Mouse (Mus musculus): ENCODE data around the gene Ddx18.

The Ddx18 gene

DNA sequence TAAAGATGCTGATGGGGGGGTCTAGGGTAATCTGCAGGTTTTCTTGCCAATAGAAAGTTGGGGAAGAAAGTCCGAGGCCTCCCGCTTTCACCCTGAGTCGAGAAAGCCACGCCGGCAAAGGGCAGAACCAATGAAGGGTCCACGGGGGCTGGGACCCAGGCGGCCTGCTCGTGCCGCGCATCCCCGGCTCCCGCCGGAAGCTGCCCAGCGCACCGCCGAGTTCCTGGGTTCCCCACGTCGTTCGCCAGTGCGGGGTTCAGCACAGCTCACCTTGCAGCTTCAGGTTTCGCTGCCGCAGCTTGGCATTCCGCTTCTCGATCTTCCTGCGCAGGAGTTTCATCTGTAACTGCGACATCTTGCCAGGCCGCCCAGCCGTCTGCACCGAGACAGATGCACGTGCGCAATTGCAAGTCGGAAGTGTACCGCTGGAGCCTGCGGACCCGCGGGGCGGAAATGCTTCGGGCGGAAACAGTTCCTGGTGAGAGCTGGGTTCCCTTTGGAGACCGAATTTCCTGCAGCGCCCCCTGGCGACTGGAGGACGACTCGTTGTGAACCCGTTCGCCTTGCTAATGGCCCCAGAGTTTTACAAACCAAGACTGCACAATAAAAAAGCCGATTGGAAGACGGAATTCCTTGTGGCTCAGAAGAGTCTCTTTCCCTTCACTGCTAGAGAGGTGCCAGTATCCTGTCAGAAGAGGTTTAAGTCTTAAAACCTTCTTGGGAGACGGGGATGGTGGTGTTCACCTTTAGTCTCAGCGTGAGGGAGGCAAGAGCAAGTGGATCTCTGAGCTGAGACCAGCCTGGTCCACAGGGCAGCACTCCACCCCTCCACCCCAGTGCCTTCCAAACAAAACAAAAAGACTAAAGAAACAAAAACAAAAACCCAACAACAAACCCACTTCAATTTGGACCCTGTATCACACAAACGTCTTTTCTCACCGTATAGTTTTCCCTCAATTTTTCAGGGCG is at the start of gene Ddx18:
Gene Ddx18 (minus strand): TSS at position 469 of the 969 bp plus-strand sequence.
- peak; percentile 96 for DNase-seq

DNA sequence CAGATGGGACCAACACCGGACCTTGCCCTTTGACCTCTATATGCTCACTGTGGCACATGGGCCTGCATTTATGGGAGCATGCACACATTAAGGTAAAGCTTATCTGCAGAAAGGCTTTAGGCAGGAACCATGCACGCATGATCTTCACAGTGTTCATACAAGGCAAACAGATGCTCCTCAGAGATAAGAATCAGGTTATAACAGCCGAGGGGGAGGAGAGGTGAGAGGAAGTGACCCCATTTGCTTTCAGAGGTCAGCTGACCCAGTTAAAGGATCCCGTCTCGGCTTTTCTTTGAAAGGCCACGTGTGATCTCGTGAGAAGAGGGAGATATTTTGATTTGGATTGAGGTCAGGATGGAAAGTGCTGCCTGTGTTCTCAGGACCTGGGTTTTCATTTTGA is 40.2 kb upstream of the Ddx18 start:
- no peak for DNase-seq

DNA sequence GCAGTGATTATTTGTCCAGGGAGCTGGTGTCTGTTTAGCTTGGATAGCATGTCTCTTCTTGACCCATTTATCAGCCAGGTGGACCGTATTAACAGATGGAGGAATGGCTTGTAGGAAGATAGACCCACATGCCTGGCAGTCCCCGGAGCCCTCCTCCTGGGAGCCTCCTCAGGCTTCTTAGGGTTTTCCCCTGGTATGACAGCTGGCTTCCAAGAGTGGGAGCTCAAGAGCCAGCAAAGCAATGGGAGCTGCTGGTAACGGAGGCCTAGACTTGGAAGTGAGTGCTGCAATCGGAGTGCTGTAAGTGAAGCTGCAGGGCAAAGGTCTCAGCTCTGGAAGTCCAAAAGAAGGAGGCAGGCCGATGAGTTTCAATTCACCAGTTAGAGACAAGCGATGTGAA is 37.3 kb upstream of the Ddx18 start:
- DNase-seq = no peak

DNA sequence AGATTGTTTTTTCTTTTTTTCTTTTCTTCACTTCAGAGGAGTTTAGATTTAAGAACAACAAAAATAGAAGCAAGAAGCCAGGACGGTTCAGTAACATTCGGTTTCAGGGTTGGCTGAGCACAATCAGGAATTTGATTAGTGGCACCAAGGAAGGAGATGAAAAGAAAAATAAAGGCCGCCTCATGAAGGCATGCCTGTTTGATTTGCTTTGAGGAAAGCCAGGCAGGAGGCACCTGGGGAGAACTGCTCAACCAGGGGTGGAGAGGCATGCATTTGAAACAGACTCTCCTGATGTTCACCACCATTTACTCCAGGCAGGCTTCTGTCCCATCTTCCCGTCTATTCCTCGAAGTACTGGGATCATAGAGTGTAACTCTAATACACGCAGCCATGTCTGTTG is 34.1 kb upstream of the Ddx18 start:
- no peak for DNase-seq

DNA sequence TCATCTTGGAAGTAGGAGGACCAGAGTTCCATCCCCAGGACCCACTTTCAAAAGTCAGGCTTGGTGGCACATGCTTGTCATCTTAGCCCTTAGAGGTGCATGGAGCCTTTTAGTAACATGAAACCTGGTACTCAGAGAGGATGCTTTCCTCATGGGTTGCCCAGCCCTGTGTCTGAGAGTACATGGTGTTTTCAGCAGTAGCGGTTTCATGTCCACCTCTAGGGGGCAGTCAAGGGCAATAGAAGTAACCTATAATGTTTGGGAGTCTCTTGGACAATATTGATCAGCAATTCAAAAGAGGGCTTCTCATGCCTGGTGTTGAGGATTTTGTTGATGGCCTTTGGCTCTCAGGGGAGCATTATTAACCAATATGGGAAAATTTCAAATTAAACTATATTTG is 33.3 kb upstream of the Ddx18 start:
- no peak for DNase-seq

DNA sequence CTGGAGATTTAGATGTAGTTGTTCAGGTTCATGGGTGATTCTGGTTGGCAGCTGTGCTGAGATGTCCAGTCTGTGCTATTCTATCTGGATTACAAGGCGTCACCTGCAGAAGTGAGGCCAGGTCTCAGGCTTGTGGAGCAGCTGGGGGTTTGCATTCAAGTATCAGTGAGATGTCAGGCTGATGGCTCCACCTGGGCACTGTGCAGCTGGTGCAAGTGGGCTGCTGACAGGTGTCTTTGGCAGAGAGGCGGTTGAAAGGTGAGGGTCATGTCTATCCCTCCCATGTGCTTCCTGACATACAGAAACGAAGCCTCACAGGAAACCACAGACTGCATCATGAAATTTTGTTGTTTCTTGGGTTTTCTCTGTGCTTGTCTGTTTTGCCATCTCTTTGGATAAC is 30.6 kb upstream of the Ddx18 start:
- no peak for DNase-seq

DNA sequence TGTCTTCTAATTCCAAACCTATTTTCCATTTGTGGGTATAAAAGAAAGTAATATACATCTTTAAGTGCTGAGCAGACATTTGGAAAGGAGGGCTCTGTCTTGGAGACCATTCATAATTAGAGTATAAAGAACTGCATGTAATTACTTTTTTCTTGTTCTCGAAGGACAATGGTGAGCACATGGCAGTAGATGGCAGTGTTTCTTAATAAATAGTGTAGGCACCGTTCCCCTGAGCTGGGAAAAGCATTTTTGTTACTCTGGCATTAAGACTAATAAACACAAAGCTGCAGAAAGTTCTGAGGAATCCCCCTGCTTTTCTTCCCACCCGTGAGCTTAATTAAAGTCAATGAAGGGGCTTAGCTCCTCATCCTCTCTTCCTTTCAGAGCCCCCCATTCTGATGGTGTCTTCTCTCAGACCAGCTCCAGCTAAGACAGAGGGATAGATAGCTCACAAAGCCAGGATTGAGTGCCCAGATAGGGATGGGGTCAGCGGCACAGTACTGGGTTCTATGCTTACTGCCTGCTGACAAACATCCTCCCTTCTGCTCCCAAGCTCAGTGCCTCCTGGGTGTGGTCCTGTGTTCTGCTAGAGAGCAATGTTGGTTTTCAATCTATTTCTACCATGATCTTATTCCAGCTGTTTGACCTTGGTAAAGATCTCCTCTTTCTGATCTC is 29.3 kb upstream of the Ddx18 start:
- no peak for DNase-seq

DNA sequence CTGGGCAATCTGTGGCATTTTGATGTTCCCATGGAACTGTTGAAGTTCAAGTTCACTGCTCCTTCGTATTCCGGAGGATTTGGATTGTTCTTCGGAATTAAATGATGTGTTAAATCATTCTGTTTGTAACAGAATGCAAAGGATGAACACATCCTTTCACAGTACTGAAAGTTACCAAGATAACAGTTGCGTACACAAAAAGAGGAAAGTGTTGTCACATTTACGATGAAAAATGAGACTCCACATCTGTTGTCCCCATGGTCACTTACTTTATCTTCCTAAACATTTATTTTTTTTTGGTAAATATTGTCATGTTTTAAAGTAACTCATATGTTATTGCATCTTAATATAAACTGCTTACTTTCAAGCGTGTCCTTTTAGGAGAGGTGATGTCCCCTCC is 17.0 kb upstream of the Ddx18 start:
- DNase-seq = no peak

DNA sequence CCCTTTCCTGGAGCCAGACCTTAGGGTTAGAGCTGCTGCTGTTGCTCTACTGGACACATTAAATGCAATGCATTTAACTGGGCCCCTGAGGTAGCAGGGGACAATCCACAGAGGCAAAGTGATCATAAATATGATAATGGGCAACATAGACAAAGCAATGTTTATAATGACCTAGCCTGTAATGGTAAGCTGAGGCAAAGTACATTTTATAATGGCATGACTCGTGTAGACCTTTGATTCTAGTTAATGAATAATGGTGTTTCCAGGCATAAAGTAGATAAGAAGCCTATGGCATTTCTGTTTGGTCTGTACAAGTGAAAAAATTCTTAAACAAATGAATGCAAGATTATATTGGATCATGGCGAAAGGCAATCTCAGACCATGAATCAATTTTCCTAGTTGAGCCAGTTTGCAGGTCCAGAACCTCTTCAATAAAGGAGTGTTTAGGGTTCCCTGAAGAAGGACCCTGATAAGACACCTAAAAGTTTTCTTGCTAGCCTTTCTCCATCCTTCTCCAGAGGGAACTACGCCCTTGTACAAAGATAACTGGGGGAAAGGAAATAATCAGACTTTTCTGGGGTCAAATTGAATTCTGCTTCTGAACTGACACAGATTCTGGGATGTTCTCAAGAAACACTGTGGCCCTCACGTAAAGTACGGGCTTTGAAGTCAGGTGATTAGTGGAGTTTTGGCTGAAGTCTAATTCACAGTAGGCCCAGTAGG is 13.5 kb upstream of the Ddx18 start:
- DNase-seq = no peak

DNA sequence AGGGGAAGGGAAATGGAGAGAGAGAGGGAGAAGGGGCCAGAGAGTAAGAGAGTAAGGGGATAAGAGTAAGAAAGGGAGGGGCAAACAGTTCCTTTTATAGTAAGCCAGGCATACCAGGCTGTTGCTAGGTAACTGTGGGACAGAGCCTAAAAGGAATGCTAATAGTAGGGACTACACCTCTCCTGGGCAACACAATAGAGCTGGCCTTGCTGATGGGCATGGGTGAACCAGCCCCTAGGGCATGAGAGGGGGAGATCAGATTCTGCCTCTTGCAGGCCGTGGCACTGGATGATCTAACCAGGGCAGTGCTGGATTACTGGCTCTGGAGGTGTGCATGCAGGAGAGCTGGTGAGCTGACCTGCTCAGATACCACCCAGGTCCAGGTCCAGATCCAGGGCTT is 9.7 kb upstream of the Ddx18 start:
- no peak for DNase-seq

DNA sequence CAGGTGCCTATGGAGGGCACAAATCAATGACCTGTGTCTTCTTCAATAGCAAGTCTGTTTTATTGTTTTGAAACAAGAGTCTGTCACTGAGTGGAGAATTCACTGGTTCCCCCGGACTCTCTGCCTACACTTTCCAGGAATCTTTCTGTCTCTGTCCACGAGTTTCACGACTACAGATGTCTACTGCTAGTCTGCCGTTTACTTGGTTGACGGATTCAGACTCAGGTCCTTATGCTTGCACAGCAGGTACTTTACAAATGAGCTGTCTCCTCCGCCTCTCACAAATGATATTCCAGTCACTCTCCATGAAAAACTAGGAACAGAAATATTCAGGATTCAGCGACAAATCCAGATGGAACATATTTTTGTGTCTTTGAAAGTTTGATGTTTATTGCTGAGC is 2.7 kb upstream of the Ddx18 start:
- DNase-seq = no peak

DNA sequence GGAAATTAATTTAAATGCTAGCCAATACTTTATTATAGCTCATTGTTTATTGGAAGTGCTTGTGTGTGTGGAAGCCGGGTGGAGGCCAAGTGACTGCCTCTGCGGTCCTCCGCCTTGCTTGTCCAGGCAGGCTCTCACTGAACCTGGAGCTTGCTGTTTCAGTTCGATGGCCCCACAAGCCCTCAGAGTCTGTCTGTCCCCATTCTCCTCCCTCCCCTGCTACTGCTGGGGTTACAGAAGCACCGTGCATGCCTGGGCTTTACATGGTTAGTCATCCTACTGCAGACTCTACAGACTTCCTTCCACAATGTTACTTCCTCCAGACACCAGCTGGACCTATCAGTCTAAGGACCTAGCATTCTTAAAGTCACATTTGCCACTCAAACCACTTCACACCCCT is 9.9 kb downstream of the Ddx18 start:
- DNase-seq = no peak

DNA sequence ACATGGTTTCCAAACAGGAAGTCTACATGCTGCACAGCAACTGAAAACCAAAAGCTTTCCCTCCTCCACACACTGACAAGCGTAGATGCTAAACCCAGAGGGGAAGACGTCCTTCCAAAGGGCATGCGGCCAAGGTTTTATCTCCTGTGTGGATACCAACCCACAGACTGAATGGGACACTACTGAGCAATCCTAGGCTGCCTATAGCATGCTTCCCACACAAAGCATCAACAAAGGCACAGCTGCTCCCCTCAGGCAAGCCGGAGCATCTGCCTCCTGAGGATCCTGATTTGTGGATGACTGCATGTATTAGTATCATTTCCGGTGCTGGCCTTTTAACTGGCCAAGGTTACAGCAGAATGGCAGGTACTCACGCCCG is 16.3 kb downstream of the Ddx18 start:
- no peak for DNase-seq

DNA sequence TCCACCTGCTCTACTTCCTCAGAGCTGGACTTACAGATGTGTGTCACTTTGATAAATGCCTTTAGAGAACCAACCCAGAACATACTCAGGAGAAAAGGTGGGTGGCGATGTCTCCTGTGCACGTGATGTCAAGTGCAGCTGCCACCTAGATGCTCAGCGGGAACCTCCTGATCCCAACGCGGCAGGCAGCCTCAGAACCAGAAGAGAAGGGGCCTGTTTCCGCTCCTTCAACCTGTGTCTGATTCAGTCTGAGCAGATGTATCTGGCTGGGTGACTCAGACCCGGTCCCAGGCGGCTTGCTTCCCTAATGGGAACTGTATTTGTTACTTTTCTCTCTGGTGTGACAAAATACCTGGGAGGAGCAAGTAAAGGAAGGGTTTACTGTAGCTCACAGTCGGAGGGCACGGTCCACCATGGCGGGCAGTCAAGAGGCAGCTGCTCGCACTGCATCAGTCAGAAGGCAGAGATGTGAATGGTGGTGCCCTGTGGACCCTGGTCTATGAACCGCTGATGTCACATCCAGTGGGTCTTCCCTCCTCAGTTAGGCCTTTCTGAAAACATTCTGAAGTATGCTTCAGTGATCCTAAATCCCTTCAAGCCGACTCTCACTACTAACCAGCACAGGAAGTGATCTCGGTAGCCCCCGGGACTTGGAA is 16.9 kb downstream of the Ddx18 start:
- no peak for DNase-seq

DNA sequence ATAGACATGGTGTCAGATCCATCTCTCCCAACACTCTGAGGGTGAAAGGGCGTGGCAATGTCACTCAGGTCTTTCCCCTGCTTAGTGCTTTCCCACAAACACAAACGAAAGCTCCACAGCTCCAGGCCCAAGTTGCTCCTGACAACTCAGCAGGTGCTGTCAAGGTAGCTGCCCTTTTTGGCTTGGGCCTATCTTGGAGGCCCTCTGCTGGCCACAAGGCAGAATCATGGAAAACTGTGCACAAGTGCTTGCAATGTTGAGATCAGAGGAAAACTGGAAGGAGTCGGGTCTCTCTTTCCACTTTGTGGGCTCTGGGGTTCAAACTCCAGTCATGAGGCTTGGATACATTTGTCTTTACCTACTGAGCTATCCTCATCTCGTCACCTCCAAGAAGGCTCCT is 18.3 kb downstream of the Ddx18 start:
- DNase-seq = no peak

DNA sequence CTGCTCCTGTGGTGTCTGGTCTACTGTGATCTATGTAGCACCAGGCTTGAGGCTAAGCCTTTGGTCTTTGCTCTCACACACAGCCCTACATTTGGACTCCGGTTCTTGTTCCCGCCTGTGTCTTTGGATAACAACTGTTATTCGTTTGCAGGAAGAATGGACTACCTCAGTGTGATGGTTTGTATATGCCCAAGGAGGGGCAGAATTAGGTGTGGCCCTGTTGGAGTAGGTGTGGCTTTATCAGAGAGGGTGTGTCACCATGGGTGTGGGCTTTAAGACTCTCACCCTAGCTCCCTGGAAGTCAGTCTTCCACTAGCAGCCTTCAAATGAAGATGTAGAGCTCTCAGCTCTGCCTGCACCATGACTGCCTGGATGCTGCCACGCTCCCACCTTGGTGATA is 19.1 kb downstream of the Ddx18 start:
- no peak for DNase-seq

DNA sequence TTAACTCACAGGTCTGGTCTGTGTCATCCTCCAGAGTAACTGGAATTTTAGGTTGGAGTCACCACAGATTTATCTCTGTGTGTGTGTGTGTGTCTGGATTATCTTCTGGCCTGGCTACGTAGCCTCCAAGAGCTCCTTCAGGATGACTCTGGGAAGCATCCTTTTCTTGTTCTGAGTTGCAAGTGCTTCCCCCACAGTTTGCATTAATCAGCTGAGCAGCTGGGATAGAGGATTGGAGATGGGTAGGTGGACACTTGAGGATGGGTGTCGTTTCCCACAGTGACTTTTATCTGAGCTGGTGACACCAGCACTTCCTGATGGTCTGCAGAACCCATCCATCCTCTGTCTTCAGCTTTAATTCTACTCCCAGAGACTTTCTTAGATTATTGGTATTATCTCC is 20.9 kb downstream of the Ddx18 start:
- DNase-seq = no peak

DNA sequence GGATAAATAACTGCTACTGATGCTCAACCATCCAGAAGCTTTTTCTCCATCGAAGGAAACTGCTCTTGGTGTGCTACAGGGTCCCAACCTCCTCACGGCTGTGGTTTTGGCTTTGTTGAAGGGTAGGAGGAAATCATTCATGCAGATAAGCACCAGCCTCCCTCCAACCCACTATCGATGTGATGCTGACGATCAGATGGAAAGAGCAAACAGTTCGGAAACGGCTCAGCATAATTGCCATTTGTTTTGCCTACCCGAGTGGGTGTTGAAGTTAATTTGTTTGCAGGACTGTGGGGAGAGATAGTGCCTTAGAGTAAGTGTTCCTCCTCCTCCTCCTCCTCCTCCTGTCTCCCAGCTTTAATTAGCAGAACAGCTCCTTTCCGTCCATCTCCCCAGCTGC is 27.4 kb downstream of the Ddx18 start:
- DNase-seq = no peak

DNA sequence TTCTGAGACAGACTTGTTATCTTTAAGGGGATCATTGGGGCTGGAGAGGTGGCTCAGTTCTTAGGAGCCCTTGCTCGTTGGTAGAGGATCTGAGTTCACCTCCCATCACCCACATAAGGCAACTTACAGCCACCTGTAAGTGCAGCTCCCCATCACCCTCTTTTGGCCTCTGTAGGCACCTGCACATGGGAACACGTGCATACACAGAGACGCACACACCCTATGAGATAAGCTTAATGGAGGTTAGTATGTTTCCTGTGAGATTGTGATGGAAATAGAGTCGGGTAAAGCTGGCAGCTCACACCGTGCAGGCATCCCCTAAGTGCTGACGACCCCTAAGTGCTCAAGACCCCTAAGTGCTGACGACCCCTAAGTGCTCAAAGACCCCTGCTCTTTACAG is 36.4 kb downstream of the Ddx18 start:
- no peak for DNase-seq

DNA sequence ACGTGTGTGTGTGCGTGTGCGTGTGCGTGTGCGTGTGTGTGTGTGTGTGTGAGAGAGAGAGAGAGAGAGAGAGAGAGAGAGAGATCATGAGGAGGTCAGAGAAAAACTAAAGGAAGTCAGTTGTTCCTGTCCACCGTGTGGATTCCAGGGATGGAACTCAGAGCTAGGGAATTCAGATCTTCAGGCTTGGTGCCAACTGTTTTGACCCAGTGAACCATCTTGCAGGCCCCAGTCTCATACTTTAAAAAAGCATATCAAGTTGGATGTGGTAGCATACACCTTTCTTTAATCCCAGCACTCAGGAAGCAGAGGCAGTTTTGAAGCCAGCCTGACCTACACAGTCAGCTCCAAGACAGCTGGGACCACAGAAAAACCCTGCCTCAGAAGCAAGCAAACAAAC is 38.5 kb downstream of the Ddx18 start:
- no peak for DNase-seq

DNA sequence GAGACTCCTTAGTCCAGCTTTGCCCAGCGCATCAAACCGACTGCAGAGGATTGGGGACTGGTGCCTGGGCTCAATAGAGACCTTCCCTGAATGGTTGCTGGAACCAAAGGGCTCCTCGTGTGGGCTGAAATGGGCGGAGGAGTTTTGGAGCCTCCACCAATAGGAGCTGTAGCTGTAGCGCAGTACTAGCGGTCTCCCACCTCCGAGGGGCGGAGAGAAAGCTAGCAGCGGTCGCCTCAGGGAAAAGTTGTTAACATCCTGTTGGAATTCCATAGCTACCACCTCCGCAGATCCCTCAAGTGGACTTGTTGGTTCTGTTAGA is 39.4 kb downstream of the Ddx18 start, which contains the start of gene Htr5b:
Gene Htr5b (minus strand): TSS at position 67 of the 322 bp plus-strand sequence.
- no peak for DNase-seq

DNA sequence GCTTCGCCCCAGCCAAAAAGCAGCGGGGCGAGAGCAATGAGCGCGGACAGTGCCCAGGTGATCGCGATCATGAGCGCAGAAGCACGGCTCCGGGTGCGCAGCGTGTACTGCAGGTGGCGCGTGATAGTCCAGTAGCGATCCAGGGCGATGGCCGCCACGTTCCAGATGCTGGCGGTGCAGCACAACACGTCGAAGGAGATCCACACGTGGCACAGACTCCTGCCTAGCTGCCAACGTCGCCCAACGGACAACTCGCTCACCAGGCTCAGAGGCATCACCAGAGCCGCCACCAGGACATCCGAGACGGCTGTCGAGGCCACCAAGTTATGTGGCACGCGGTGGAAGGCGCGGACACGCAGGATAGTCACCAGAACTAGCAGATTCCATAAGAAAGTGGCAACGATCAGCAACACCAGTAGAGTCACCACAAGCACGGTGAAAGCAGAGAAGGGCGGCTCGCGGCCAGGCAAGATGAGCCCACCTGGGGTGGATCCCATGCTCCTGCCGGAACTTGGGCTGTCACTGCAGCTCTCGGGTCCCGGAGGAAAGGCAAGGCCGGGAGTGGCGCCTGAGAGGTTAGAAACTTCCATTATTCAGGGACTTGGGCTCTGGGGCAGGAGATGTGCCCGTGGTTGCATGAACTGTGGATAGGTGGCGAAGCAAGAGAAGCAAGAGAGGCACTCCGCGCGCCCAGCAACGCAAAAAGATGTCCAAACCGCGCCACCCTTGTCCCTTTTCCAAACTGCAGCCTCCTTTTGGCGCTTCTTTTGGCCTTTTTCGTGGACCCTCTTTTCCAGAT is 40.0 kb downstream of the Ddx18 start:
- DNase-seq = no peak
